Mouse (Mus musculus): ENCODE measurements around the gene Clec12a. TPM values are rescaled to one million over a fixed set of nuclear protein-coding genes. Genes with fewer than 3 reads are reported as not detected.
A peak's percentile ranks its signal among the peaks of the same experiment; 100 is the strongest.

Clec12a gene
- total and polyA plus RNA-seq, 3 experiments, result 0.11 TPM; not detected in 2

DNA sequence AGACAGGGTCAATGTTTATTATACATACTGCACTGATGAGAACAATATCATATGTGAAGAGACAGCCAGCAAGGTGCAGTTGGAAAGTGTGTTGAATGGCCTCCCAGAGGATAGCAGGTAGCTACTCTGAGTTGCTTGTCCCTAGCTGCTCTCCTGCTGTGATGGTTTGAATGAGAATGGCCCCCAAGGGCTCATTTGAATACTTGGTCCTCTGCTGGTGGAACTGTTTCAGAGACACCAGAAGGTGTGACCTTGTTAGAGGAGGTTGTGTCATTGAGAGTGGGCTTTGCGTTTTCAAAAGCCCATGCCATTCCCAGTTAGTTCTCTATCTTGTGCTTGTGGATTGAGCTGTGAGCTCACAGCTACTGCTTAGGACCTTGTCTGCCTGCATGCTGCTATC lies 21.5 kb downstream of the Clec12a start:
- H3K4me1 ChIP-seq (ENCODE audit: insufficient read depth, low read depth, low read length), result no peaks in the 10 kb centered on the region
- H3K9me3 ChIP-seq (replicated peaks), result no peaks in the 10 kb centered on the region
- TF ChIP-seq GATA2 (IDR thresholded peaks at IDR 0.05; ENCODE audit: borderline replicate concordance, low read depth, low read length) (no peak), TAL1 (conservative IDR thresholded peaks at IDR 0.05; ENCODE audit: low read depth, low read length) (no peak), POLR2AphosphoS5 (IDR thresholded peaks at IDR 0.05; ENCODE audit: insufficient replicate concordance, low read depth, low read length) (no peak), GATA1 (IDR thresholded peaks at IDR 0.05; ENCODE audit: borderline replicate concordance, low read length) (no peak), CTCF (IDR thresholded peaks at IDR 0.05; ENCODE audit: low read depth, low read length) (no peak)
- no peaks in the 10 kb centered on the region for H3K27me3 ChIP-seq (ENCODE audit: insufficient read depth, low read length)
- no peak for DNase-seq (ENCODE audit: low spot score)
- H3K4me3 ChIP-seq (ENCODE audit: low read depth, low read length), result no peak overlapping the region
- ATAC-seq (ENCODE audit: extremely low read depth, insufficient number of reproducible peaks, low FRiP score, poor library complexity, severe bottlenecking), result no peak
- no peaks in the 10 kb centered on the region for H3K36me3 ChIP-seq (replicated peaks)

DNA sequence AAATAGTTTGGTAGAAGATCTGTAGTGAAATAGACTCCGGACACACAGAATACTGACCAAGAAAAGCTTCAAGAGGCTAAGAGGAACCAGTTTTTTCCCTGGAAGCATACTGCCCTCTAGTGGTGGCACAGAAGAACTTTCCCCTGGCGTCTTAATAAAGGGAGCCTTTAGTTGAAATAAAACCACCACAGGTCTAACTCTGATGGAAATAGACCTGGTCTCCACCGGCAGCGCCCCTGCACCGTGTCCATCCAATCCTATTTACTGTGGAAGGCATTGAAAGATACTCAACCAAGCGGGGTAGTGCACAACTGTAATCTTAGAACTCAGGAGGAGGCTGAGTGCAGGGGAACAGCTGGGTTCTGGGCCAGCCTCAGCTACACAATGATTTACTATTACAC lies 23.5 kb downstream of the Clec12a start:
- no peaks in the 10 kb centered on the region for H3K9me3 ChIP-seq (replicated peaks)
- no peaks in the 10 kb centered on the region for H3K27me3 ChIP-seq (ENCODE audit: insufficient read depth, low read length)
- H3K4me1 ChIP-seq (ENCODE audit: insufficient read depth, low read depth, low read length), result no peaks in the 10 kb centered on the region
- peak; percentile 7 for DNase-seq (ENCODE audit: low spot score)
- no peak overlapping the region for H3K4me3 ChIP-seq (ENCODE audit: low read depth, low read length)
- TF ChIP-seq GATA1 (IDR thresholded peaks at IDR 0.05; ENCODE audit: borderline replicate concordance, low read length) (no peak), GATA2 (IDR thresholded peaks at IDR 0.05; ENCODE audit: borderline replicate concordance, low read depth, low read length) (no peak), CTCF (IDR thresholded peaks at IDR 0.05; ENCODE audit: low read depth, low read length) (peak; percentile 64), TAL1 (conservative IDR thresholded peaks at IDR 0.05; ENCODE audit: low read depth, low read length) (no peak)
- peak; percentile 68 for ATAC-seq (ENCODE audit: extremely low read depth, insufficient number of reproducible peaks, low FRiP score, poor library complexity, severe bottlenecking)
- no peaks in the 10 kb centered on the region for H3K36me3 ChIP-seq (replicated peaks)

DNA sequence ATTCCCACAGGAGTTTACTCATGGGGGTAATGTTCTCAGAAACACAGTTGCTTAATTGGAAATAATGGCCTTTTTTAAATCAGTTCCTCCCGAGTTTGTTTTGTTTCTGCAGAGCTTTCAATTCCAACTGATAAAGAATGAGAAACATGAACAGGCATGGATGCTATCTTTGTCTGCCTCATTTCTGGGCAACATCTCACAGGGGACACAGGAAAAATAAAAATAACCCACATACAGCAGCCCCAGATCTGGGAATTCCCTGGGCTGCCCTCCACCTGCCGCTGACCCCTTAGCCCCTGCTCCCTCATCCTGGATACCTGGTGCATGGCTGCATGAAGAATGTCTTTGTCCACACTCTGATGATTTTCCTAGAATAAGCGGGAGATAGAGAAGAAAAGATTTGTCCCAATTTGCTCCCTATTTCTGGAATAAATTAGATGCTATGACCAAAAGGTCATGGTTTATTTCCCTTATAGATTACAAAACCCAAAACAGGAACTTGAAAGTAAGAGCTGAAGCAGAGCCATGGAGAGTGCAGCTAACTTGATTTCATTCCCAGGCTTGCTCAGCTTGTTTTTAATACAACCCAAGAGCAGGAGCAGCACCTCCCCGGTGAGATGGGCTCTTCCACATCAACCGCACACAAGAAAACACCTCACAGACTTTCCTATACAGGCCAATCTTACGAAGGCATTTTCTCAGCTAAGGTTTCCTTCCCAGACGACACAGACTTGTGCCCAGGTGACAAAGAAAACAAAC lies 27.1 kb downstream of the Clec12a start:
- H3K9me3 ChIP-seq (replicated peaks), result no peaks in the 10 kb centered on the region
- no peaks in the 10 kb centered on the region for H3K27me3 ChIP-seq (ENCODE audit: insufficient read depth, low read length)
- H3K4me3 ChIP-seq (ENCODE audit: low read depth, low read length), result no peak overlapping the region
- DNase-seq (ENCODE audit: low spot score), result no peak
- TF ChIP-seq GATA2 (IDR thresholded peaks at IDR 0.05; ENCODE audit: borderline replicate concordance, low read depth, low read length), result no peak
- TF ChIP-seq CTCF (IDR thresholded peaks at IDR 0.05; ENCODE audit: low read depth, low read length), result no peak
- no peak for TF ChIP-seq TAL1 (conservative IDR thresholded peaks at IDR 0.05; ENCODE audit: low read depth, low read length)
- no peak for TF ChIP-seq GATA1 (IDR thresholded peaks at IDR 0.05; ENCODE audit: borderline replicate concordance, low read length)
- no peak for TF ChIP-seq POLR2AphosphoS5 (IDR thresholded peaks at IDR 0.05; ENCODE audit: insufficient replicate concordance, low read depth, low read length)
- no peaks in the 10 kb centered on the region for H3K36me3 ChIP-seq (replicated peaks)
- ATAC-seq (ENCODE audit: extremely low read depth, insufficient number of reproducible peaks, low FRiP score, poor library complexity, severe bottlenecking), result no peak
- no peaks in the 10 kb centered on the region for H3K4me1 ChIP-seq (ENCODE audit: insufficient read depth, low read depth, low read length)

DNA sequence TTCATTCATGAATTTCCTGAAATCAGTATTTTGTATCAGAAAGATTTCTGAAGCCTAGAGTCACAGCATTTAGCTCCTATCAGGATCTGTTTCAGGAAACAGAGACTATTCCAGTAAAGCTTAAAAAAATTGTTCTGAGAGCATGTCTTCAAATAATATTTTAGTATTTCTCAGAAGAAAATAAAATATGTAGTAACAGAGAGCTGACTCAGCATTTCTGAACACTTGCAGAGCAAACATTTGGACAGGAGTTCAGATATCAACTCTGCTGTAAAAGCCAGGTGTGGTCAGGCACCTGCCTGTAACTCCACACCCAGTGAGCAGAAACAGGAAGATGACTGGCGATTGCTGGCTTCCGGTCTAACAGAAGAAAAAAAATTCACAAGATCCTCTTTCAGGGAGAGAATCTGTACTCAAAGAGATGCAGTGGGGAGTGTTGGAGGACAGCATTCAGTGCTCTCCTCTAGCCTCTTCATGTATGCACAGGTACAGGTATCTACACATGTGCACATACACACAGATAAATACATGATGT lies 32.5 kb downstream of the Clec12a start:
- H3K9me3 ChIP-seq (replicated peaks), result no peaks in the 10 kb centered on the region
- no peaks in the 10 kb centered on the region for H3K27me3 ChIP-seq (ENCODE audit: insufficient read depth, low read length)
- DNase-seq (ENCODE audit: low spot score) (no peak), ATAC-seq (ENCODE audit: extremely low read depth, insufficient number of reproducible peaks, low FRiP score, poor library complexity, severe bottlenecking) (no peak)
- TF ChIP-seq GATA1 (IDR thresholded peaks at IDR 0.05; ENCODE audit: borderline replicate concordance, low read length) (no peak), GATA2 (IDR thresholded peaks at IDR 0.05; ENCODE audit: borderline replicate concordance, low read depth, low read length) (no peak), CTCF (IDR thresholded peaks at IDR 0.05; ENCODE audit: low read depth, low read length) (no peak), TAL1 (conservative IDR thresholded peaks at IDR 0.05; ENCODE audit: low read depth, low read length) (no peak), POLR2AphosphoS5 (IDR thresholded peaks at IDR 0.05; ENCODE audit: insufficient replicate concordance, low read depth, low read length) (no peak)
- no peak overlapping the region for H3K4me3 ChIP-seq (ENCODE audit: low read depth, low read length)
- H3K36me3 ChIP-seq (replicated peaks), result no peaks in the 10 kb centered on the region
- H3K4me1 ChIP-seq (ENCODE audit: insufficient read depth, low read depth, low read length), result no peaks in the 10 kb centered on the region

DNA sequence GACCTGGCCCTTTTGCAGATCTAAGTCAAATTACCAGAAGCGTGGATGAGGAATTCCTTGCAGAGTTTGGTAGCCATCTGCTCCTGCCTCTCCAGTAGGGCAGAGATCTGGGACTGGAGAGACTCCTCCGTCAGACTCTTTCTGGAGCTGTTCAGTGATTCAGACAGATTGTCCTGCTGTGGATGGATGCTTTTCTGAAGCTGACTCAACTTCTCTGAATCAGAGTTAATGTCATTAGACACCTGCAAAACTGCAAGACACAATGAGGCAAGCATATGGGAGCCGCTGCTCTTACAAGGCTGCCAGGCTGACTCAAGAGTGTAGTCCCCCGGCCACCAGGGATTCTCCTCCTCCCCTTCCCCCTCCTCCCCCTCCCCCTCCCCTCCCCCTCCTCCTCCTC lies 38.0 kb downstream of the Clec12a start:
- Histone ChIP-seq H3K4me1 (ENCODE audit: insufficient read depth, low read depth, low read length) (no peaks in the 10 kb centered on the region), H3K4me3 (ENCODE audit: low read depth, low read length) (no peak overlapping the region), H3K27me3 (ENCODE audit: insufficient read depth, low read length) (no peaks in the 10 kb centered on the region), H3K36me3 (replicated peaks) (no peaks in the 10 kb centered on the region), H3K9me3 (replicated peaks) (no peaks in the 10 kb centered on the region)
- TF ChIP-seq GATA1 (IDR thresholded peaks at IDR 0.05; ENCODE audit: borderline replicate concordance, low read length) (no peak), GATA2 (IDR thresholded peaks at IDR 0.05; ENCODE audit: borderline replicate concordance, low read depth, low read length) (no peak), TAL1 (conservative IDR thresholded peaks at IDR 0.05; ENCODE audit: low read depth, low read length) (no peak), CTCF (IDR thresholded peaks at IDR 0.05; ENCODE audit: low read depth, low read length) (no peak), POLR2AphosphoS5 (IDR thresholded peaks at IDR 0.05; ENCODE audit: insufficient replicate concordance, low read depth, low read length) (no peak)
- ATAC-seq (ENCODE audit: extremely low read depth, insufficient number of reproducible peaks, low FRiP score, poor library complexity, severe bottlenecking) (no peak), DNase-seq (ENCODE audit: low spot score) (no peak)

DNA sequence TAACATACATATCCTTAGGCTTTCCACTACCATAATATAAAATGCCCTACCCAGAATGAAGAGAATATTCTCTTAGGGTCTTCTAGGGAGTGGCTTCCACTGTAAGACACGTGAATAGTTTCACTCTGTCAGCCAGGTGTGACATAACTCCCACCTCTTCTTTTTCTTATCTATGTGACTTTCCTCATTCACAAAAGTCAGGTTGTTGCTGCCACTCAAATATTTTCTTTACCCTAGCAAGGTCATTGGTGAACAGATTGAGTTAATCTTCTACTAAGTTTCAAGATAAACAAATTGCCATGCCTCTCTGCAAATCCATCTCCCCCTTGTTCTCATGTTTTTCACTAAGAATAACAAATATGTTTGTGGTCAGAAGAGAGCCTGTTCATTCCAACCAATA lies 39.2 kb downstream of the Clec12a start:
- no peak overlapping the region for H3K4me3 ChIP-seq (ENCODE audit: low read depth, low read length)
- no peak for DNase-seq (ENCODE audit: low spot score)
- no peak for TF ChIP-seq GATA1 (IDR thresholded peaks at IDR 0.05; ENCODE audit: borderline replicate concordance, low read length)
- no peak for TF ChIP-seq TAL1 (conservative IDR thresholded peaks at IDR 0.05; ENCODE audit: low read depth, low read length)
- no peak for TF ChIP-seq CTCF (IDR thresholded peaks at IDR 0.05; ENCODE audit: low read depth, low read length)
- TF ChIP-seq POLR2AphosphoS5 (IDR thresholded peaks at IDR 0.05; ENCODE audit: insufficient replicate concordance, low read depth, low read length), result no peak
- no peak for TF ChIP-seq GATA2 (IDR thresholded peaks at IDR 0.05; ENCODE audit: borderline replicate concordance, low read depth, low read length)
- ATAC-seq (ENCODE audit: extremely low read depth, insufficient number of reproducible peaks, low FRiP score, poor library complexity, severe bottlenecking), result no peak
- H3K4me1 ChIP-seq (ENCODE audit: insufficient read depth, low read depth, low read length), result no peaks in the 10 kb centered on the region
- no peaks in the 10 kb centered on the region for H3K27me3 ChIP-seq (ENCODE audit: insufficient read depth, low read length)
- no peaks in the 10 kb centered on the region for H3K36me3 ChIP-seq (replicated peaks)
- no peaks in the 10 kb centered on the region for H3K9me3 ChIP-seq (replicated peaks)
